Mouse (Mus musculus): ENCODE results near the gene Otx2. TPM values are rescaled to one million over a fixed set of nuclear protein-coding genes. Genes with fewer than 3 reads are reported as not detected.

Gene Otx2
- 0.13 TPM in 1 of 2 replicates, not detected in the other for polyA plus RNA-seq (2015; fragmentation: Nextera tagmentation; extraction: Ambion mirVana)

DNA sequence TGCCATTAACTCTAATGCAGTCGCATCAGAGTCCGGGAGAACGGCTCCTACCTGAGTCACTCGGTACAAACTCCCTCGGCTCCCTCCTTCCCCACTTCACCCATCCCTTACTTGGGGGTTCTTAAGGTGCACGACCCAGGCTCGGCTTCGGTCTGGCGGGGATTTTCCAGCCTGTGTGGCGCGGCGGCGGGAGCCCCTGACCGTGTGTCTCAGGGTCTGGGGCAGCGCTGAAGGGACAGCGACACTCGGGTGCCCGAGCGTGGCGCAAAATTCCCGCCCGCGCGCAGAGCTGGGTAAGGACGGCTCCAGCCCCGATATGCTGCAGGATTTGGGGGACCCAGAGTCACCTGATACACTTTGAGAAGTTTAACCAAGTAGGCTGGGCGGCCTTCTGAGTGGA lies at the start of gene Otx2:
Gene Otx2, minus strand, starts transcription at position 279 of the 400 bp plus-strand sequence.
- ATAC-seq (ENCODE audit: extremely low read depth, insufficient number of reproducible peaks, low FRiP score, low TSS enrichment): no peak
- Histone ChIP-seq H3K4me1 (peaks cover 8% of the 10 kb centered on the region), H3K9ac (no peak within 1 kb of the TSS), H3K4me2 (peak within 1 kb of the TSS; percentile 47), H3K9me3 (no peaks in the 10 kb centered on the region), H3K27me3 (replicated peaks) (peaks cover 97% of the 10 kb centered on the region), H3K36me3 (no peaks in the 10 kb centered on the region), H3K27ac (replicated peaks) (no peak within 1 kb of the TSS), H3K4me3 (peak within 1 kb of the TSS; percentile 30)
- under 1% methylated on average over 27 of the region's 27 CpGs for WGBS

GRCm38 (mm10) chr14:48722763-48723162 lies 49.1 kb upstream of the Otx2 start:
- no peak for ATAC-seq (ENCODE audit: extremely low read depth, insufficient number of reproducible peaks, low FRiP score, low TSS enrichment)
- WGBS: 48% methylated on average over 4 of the region's 4 CpGs
- no peak overlapping the region for H3K4me3 ChIP-seq

DNA sequence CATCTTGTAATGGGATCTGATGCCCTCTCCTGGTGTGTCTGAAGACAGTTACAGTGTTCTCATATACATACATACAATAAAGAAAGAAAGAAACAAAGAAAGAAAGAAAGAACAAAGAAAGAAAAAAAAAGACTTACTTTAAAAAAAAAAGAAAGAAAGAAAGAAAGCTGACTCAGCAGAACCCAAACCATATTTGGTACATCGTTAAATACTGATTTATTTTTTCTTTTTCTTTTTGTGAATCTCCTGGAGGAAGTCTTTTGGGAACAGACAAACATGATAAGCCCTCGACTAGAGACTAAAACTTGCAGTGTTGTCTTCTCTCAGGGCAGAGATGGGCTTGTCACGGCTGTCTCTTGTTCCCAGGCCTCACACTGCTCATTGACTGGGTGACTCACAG lies 45.7 kb upstream of the Otx2 start:
- H3K27me3 ChIP-seq (replicated peaks): no peaks in the 10 kb centered on the region
- H3K9ac ChIP-seq: no peak overlapping the region
- H3K36me3 ChIP-seq: no peaks in the 10 kb centered on the region
- 66% methylated on average over 3 of the region's 3 CpGs for WGBS
- no peak overlapping the region for H3K4me3 ChIP-seq
- H3K4me1 ChIP-seq: no peaks in the 10 kb centered on the region
- H3K27ac ChIP-seq (replicated peaks): no peak overlapping the region
- no peak for ATAC-seq (ENCODE audit: extremely low read depth, insufficient number of reproducible peaks, low FRiP score, low TSS enrichment)
- no peak overlapping the region for H3K4me2 ChIP-seq
- H3K9me3 ChIP-seq: no peaks in the 10 kb centered on the region

More at GRCm38 (mm10) chr14:48722763-48723162, 49.1 kb upstream of the Otx2 start:
- H3K4me2 ChIP-seq: no peak overlapping the region
- H3K9me3 ChIP-seq: no peaks in the 10 kb centered on the region
- no peaks in the 10 kb centered on the region for H3K27me3 ChIP-seq (replicated peaks)
- H3K27ac ChIP-seq (replicated peaks): no peak overlapping the region
- H3K4me1 ChIP-seq: no peaks in the 10 kb centered on the region
- no peak overlapping the region for H3K9ac ChIP-seq
- H3K36me3 ChIP-seq: no peaks in the 10 kb centered on the region

DNA sequence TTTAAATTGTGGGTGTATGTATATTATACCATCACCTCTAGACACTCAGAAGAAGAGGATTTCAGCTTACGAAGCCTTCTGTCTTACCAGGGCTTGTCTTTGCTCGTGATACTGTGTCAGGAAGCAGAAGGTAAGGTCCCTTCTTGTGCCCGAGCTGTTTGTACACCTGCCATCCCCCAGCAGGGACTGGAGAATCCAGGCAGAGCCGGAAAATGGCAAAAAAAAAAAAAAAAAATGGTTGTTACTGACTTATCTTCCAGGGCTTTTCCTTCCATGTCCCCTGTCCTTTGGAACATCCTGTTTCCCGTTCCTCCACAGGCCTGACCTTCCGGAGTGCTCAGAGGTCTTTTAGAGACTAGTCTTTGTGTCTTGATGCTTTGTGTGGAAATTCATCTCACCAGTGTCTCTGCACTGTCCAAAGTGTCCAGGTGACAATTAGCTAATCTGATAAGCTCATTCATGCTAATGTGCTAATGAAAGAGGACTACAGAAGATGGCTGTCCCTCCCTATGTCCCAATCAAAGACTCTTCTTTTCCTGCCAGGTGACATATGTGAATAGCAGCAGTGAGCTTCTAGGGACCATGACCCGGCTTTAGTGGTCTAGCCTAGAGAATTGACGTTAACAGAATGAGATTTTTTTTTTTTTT lies 44.1 kb upstream of the Otx2 start:
- H3K36me3 ChIP-seq: no peaks in the 10 kb centered on the region
- no peak overlapping the region for H3K9ac ChIP-seq
- H3K4me1 ChIP-seq: no peaks in the 10 kb centered on the region
- H3K27me3 ChIP-seq (replicated peaks): no peaks in the 10 kb centered on the region
- no peak for ATAC-seq (ENCODE audit: extremely low read depth, insufficient number of reproducible peaks, low FRiP score, low TSS enrichment)
- H3K9me3 ChIP-seq: no peaks in the 10 kb centered on the region
- no peak overlapping the region for H3K27ac ChIP-seq (replicated peaks)
- H3K4me2 ChIP-seq: no peak overlapping the region
- H3K4me3 ChIP-seq: no peak overlapping the region
- WGBS: 60% methylated on average over 8 of the region's 8 CpGs

DNA sequence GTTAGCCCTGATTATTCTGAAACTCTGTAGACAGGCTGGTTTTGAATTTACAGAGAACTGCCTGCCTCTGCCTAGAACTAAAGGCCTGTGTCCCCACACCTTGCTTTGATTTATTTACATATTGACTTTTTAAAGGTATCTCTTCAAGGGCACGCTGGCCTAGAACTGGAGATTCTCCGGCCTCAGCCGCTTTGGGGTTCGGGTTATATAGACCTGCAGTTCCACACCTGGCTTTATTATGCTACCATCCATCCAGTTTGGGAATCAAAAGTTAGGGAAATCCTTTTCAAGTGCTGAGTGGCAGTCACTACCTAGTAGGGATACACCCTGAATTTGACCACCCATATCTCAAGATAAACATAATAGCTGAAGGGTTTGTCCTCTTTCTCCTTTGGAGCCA lies 42.8 kb upstream of the Otx2 start:
- H3K4me2 ChIP-seq: no peak overlapping the region
- H3K4me1 ChIP-seq: no peaks in the 10 kb centered on the region
- no peaks in the 10 kb centered on the region for H3K27me3 ChIP-seq (replicated peaks)
- no peaks in the 10 kb centered on the region for H3K9me3 ChIP-seq
- H3K27ac ChIP-seq (replicated peaks): no peak overlapping the region
- H3K36me3 ChIP-seq: no peaks in the 10 kb centered on the region
- no peak overlapping the region for H3K4me3 ChIP-seq
- no peak overlapping the region for H3K9ac ChIP-seq
- no peak for ATAC-seq (ENCODE audit: extremely low read depth, insufficient number of reproducible peaks, low FRiP score, low TSS enrichment)
- WGBS: 78% methylated on average over 4 of the region's 4 CpGs

DNA sequence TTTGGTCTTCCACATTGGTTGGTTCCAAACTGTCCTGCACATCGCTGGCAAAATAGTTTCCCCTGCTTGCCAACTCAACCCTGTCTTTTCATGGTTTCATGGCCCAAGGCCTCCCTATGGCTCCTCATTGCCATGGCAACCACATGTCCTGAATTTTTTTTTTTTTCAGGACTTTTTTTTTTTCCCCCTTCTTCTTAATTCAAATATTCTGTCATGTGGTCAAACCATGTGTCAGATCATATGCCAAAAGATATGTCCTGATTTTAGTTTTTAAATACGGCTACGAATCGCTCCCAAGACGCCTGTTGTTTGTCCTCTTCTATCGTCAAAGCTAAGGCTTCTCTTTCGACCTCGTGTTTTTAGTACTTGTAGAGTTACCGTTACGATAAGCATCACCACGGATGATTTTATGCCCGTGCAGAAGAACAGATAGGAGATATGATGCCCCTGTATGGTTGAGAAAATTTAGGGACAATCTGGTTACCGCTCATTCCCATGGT lies 37.3 kb upstream of the Otx2 start:
- H3K4me1 ChIP-seq: 0 out of 2 replicates have a peak, but pooled peaks cover 3% of the 10 kb centered on the region

DNA sequence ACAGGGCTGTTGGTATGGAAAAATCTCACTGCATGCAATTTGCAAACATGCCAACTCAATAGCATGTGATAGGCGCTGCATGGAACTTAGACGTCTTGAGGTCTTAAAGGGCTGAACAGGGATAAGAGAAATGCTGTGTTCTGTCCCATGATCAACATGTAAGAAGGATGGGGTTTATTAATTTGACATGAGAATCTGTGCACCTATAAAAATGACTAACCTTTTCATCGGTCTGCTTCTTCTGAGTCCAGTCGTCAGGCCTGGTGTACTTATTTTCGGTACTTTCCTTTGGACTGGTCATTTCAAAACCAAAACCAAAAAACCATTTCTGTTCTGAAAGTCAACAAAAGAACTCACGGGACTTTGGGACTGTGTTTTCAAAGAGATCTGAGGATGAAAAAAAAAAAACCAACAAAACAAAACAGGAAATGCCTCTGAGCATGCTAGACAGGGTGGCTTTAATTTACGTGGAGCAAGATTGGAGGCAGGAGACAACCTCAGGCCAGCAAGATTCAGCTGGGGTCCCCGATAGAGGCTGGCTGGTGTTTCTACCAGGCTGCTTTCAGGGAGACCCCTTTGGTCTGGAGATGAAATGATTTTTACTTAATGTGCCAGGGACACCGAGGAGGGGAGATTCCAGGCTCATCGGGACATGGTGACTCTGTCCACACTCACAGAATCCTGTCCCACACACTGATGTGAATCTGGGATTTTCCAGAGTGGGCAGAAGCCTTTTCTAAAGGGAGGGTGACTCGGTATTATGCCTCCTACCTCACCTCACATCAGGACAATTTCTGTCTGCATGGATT lies 36.6 kb upstream of the Otx2 start:
- Histone ChIP-seq H3K27ac (replicated peaks) (no peak overlapping the region), H3K27me3 (replicated peaks) (peaks cover 34% of the 10 kb centered on the region), H3K4me2 (peak overlapping the region; percentile 75), H3K4me3 (peak overlapping the region; percentile 52), H3K4me1 (0 out of 2 replicates have a peak, but pooled peaks cover 3% of the 10 kb centered on the region), H3K36me3 (no peaks in the 10 kb centered on the region), H3K9ac (no peak overlapping the region), H3K9me3 (no peaks in the 10 kb centered on the region)
- 55% methylated on average over 11 of the region's 11 CpGs for WGBS
- no peak for ATAC-seq (ENCODE audit: extremely low read depth, insufficient number of reproducible peaks, low FRiP score, low TSS enrichment)

More for the DNA sequence above, 37.3 kb upstream of the Otx2 start:
- Histone ChIP-seq H3K27ac (replicated peaks) (no peak overlapping the region), H3K27me3 (replicated peaks) (peaks cover 33% of the 10 kb centered on the region), H3K9ac (no peak overlapping the region), H3K9me3 (no peaks in the 10 kb centered on the region), H3K4me2 (no peak overlapping the region), H3K36me3 (no peaks in the 10 kb centered on the region), H3K4me3 (no peak overlapping the region)
- no peak for ATAC-seq (ENCODE audit: extremely low read depth, insufficient number of reproducible peaks, low FRiP score, low TSS enrichment)
- WGBS: 82% methylated on average over 13 of the region's 13 CpGs

DNA sequence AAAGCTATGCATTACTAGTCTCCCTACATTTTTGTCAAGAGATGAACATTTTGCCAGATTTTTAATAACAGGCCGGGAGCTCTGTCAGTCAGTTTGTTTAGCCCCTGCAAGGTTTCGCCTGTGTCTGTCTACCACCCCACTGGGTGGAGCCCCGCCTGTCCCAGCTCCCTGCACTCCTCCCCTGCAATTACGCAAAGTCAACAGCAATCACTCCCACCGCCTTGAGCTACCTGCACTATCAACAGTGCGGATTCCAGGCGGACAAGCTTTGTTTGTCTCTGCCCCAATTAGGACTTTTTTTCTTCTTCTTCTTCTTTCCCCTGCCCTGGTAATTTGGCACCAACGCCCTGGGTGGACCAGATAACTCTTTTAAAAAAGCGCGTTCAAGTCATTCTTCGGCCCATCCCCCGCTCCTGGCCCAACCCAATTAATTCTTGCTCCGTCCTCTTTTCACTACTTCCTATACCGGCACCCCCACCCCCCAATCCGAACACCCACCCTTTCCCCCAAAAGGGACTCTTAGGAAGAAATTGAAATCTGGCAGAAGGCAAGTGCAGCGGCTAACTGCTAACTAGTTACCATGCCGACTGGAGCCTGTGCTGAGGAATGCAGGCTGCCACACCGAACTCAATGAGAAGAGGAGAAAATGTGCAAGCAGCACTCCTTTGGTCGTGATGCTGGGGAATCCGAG lies 35.9 kb upstream of the Otx2 start:
- H3K27me3 ChIP-seq (replicated peaks): peaks cover 39% of the 10 kb centered on the region

DNA sequence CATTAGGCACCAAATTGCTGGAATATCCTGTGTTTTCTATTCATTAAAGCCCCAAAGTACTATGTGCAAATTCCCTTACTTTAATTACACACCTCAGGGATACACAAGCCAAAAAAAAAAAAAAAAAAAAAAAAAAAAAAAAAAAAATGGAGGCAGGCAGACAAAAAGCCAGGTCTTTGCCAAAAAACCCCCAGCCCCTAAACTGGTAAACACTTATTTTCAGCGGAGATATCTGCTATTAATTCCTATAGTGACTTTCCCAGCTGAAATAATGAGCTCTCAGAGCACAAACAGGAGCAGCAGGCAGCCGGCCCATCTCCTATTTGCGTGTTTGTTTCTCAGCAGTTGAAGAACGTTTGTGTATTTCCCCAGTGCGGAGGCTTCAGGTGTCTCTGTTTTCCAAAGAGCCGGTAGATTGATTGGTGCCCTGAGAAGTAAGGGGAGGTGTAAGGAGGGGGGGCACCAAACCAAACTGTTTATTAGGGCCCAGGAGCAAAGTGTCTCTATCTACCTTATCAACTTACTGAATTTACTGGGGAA lies 34.3 kb upstream of the Otx2 start:
- peaks cover 44% of the 10 kb centered on the region for H3K27me3 ChIP-seq (replicated peaks)
- ATAC-seq (ENCODE audit: extremely low read depth, insufficient number of reproducible peaks, low FRiP score, low TSS enrichment): no peak
- 15% methylated on average over 6 of the region's 6 CpGs for WGBS

More for the DNA sequence above, 35.9 kb upstream of the Otx2 start:
- H3K27ac ChIP-seq (replicated peaks): no peak overlapping the region
- peak overlapping the region; percentile 52 for H3K4me3 ChIP-seq
- 0 out of 2 replicates have a peak, but pooled peaks cover 3% of the 10 kb centered on the region for H3K4me1 ChIP-seq
- no peaks in the 10 kb centered on the region for H3K9me3 ChIP-seq
- peak overlapping the region; percentile 66 for H3K9ac ChIP-seq
- WGBS: under 1% methylated on average over 20 of the region's 20 CpGs
- ATAC-seq (ENCODE audit: extremely low read depth, insufficient number of reproducible peaks, low FRiP score, low TSS enrichment): no peak
- H3K4me2 ChIP-seq: peak overlapping the region; percentile 75
- H3K36me3 ChIP-seq: no peaks in the 10 kb centered on the region

GRCm38 (mm10) chr14:48707391-48707790 lies 33.8 kb upstream of the Otx2 start:
- peaks cover 44% of the 10 kb centered on the region for H3K27me3 ChIP-seq (replicated peaks)
- no peak overlapping the region for H3K27ac ChIP-seq (replicated peaks)

More for the DNA sequence above, 34.3 kb upstream of the Otx2 start:
- 0 out of 2 replicates have a peak, but pooled peaks cover 3% of the 10 kb centered on the region for H3K4me1 ChIP-seq
- H3K4me3 ChIP-seq: no peak overlapping the region
- no peak overlapping the region for H3K9ac ChIP-seq
- H3K4me2 ChIP-seq: no peak overlapping the region
- H3K27ac ChIP-seq (replicated peaks): no peak overlapping the region
- no peaks in the 10 kb centered on the region for H3K36me3 ChIP-seq
- H3K9me3 ChIP-seq: no peaks in the 10 kb centered on the region

More at GRCm38 (mm10) chr14:48707391-48707790, 33.8 kb upstream of the Otx2 start:
- H3K4me2 ChIP-seq: no peak overlapping the region
- H3K9ac ChIP-seq: no peak overlapping the region
- H3K4me3 ChIP-seq: no peak overlapping the region
- 75% methylated on average over 5 of the region's 5 CpGs for WGBS
- no peak for ATAC-seq (ENCODE audit: extremely low read depth, insufficient number of reproducible peaks, low FRiP score, low TSS enrichment)
- H3K4me1 ChIP-seq: 0 out of 2 replicates have a peak, but pooled peaks cover 3% of the 10 kb centered on the region
- H3K9me3 ChIP-seq: no peaks in the 10 kb centered on the region
- no peaks in the 10 kb centered on the region for H3K36me3 ChIP-seq
